Mouse (Mus musculus) CH12.LX (cell line): Measurements from ENCODE around the gene Slc19a2. TPM values are rescaled to one million over a fixed set of nuclear protein-coding genes. Genes with fewer than 3 reads are reported as not detected.

Experiments
- DNase-seq: peaks from one replicate; pipeline ENCODE4 v3.0.0-alpha.2; 2013; ENCODE audit errors: extremely low read depth
- H3K27ac ChIP-seq: 2 replicates; pipeline ENCODE4 v1.5.1; 2012; ENCODE audit warnings: low read depth, mild to moderate bottlenecking, control low read depth, moderate library complexity; ENCODE audit not compliant: insufficient read depth
- H3K27me3 ChIP-seq: replicated peaks from 2 replicates; pipeline ENCODE3; 2012; ENCODE audit warnings: inconsistent platforms
- H3K36me3 ChIP-seq, 2 experiments: replicated peaks in 1 of 2; 2 replicates each; pipeline versions ENCODE3 to v1.6.1; 2012; ENCODE audit warnings: inconsistent platforms in 1 of 2, low read length in 1 of 2, mild to moderate bottlenecking in 1 of 2, mixed read lengths in 1 of 2, moderate library complexity in 1 of 2; ENCODE audit not compliant: control insufficient read depth in 1 of 2, insufficient read depth in 1 of 2
- H3K4me1 ChIP-seq, 2 experiments: 2 replicates each; pipeline ENCODE4 v1.6.1; 2012; ENCODE audit warnings: inconsistent platforms in 1 of 2, moderate library complexity in 1 of 2; ENCODE audit not compliant: insufficient read depth in 2 of 2, control insufficient read depth in 1 of 2
- H3K4me2 ChIP-seq: 2 replicates; pipeline ENCODE4 v1.6.1; 2012; ENCODE audit warnings: low read depth, mild to moderate bottlenecking, control low read depth; ENCODE audit not compliant: poor library complexity, insufficient read depth, severe bottlenecking
- H3K4me3 ChIP-seq, 3 experiments: fragments of 150-350 bp in 1 of 3; sonication (generic) in 1 of 3; replicated peaks in 1 of 3; 2 replicates each; pipeline versions ENCODE3 to v1.5.1; 2011 to 2012; ENCODE audit warnings: low read depth in 2 of 3, low read length in 2 of 3, mild to moderate bottlenecking in 2 of 3, moderate library complexity in 2 of 3, control low read depth in 1 of 3, improper control_type of control experiment in 1 of 3, inconsistent platforms in 1 of 3, mixed read lengths in 1 of 3; ENCODE audit not compliant: poor library complexity in 1 of 3
- H3K79me2 ChIP-seq: replicated peaks from 2 replicates; pipeline ENCODE4 v1.6.1; 2012; ENCODE audit warnings: mild to moderate bottlenecking, moderate library complexity; ENCODE audit not compliant: control insufficient read depth, poor library complexity, insufficient read depth, severe bottlenecking; ENCODE audit errors: extremely low read depth
- H3K9ac ChIP-seq: 2 replicates; pipeline ENCODE4 v1.6.1; 2012; ENCODE audit warnings: low read depth, mild to moderate bottlenecking, control low read depth, moderate library complexity; ENCODE audit not compliant: insufficient read depth
- H3K9me3 ChIP-seq: replicated peaks from 2 replicates; pipeline ENCODE3; 2012; ENCODE audit warnings: low read length, inconsistent platforms, mixed read lengths
- BHLHE40 ChIP-seq: IDR thresholded peaks from 2 replicates; pipeline ENCODE4 v1.6.1; 2011; ENCODE audit warnings: mild to moderate bottlenecking, low read depth, low read length, improper control_type of control experiment
- CHD1 ChIP-seq: IDR thresholded peaks from 2 replicates; pipeline ENCODE4 v1.6.1; 2012; ENCODE audit warnings: low read depth, low read length, improper control_type of control experiment, inconsistent platforms
- CHD2 ChIP-seq: IDR thresholded peaks from 2 replicates; pipeline ENCODE4 v1.6.1; 2011; ENCODE audit warnings: low read length, improper control_type of control experiment
- CTCF ChIP-seq, 2 experiments: IDR thresholded peaks in 1 of 2; conservative IDR thresholded peaks in 1 of 2; 2 replicates each; pipeline ENCODE4 v1.5.1; 2011 to 2012; ENCODE audit warnings: low read depth in 2 of 2, low read length in 2 of 2, improper control_type of control experiment in 1 of 2, inconsistent platforms in 1 of 2, mild to moderate bottlenecking in 1 of 2, moderate library complexity in 1 of 2
- E2F4 ChIP-seq: IDR thresholded peaks from 2 replicates; pipeline ENCODE4 v1.6.1; 2011; ENCODE audit warnings: low read depth, low read length, improper control_type of control experiment; ENCODE audit not compliant: insufficient replicate concordance
- ELF1 ChIP-seq: IDR thresholded peaks from 2 replicates; pipeline ENCODE4 v1.6.1; 2014; ENCODE audit warnings: low read depth, mild to moderate bottlenecking, inconsistent platforms, low read length, improper control_type of control experiment
- GABPA ChIP-seq: IDR thresholded peaks from 2 replicates; pipeline ENCODE4 v1.6.1; 2012; ENCODE audit warnings: low read depth, low read length, improper control_type of control experiment, inconsistent platforms; ENCODE audit not compliant: insufficient replicate concordance
- HCFC1 ChIP-seq: IDR thresholded peaks from 2 replicates; pipeline ENCODE4 v1.6.1; 2012; ENCODE audit warnings: low read depth, mild to moderate bottlenecking, inconsistent platforms, low read length, improper control_type of control experiment
- IRF4 ChIP-seq: IDR thresholded peaks from 2 replicates; pipeline ENCODE4 v1.6.1; 2014; ENCODE audit warnings: low read depth, mild to moderate bottlenecking, inconsistent platforms, low read length, improper control_type of control experiment
- JUN ChIP-seq: IDR thresholded peaks from 2 replicates; pipeline ENCODE4 v1.6.1; 2011; ENCODE audit warnings: low read depth, mild to moderate bottlenecking, low read length, improper control_type of control experiment, moderate library complexity; ENCODE audit not compliant: insufficient read depth
- JUND ChIP-seq: conservative IDR thresholded peaks from 2 replicates; pipeline ENCODE4 v1.6.1; 2011; ENCODE audit warnings: low read depth, low read length, improper control_type of control experiment
- MAZ ChIP-seq: IDR thresholded peaks from 2 replicates; pipeline ENCODE4 v1.6.1; 2012; ENCODE audit warnings: low read depth, mild to moderate bottlenecking, inconsistent platforms, low read length, improper control_type of control experiment, moderate library complexity
- MEF2A ChIP-seq: IDR thresholded peaks from 2 replicates; pipeline ENCODE4 v1.6.1; 2014; ENCODE audit warnings: low read depth, mild to moderate bottlenecking, inconsistent platforms, low read length, improper control_type of control experiment, borderline replicate concordance
- MXI1 ChIP-seq: IDR thresholded peaks from 2 replicates; pipeline ENCODE4 v1.6.1; 2011; ENCODE audit warnings: mild to moderate bottlenecking, low read depth, low read length, improper control_type of control experiment
- NELFE ChIP-seq: IDR thresholded peaks from 2 replicates; pipeline ENCODE4 v1.6.1; 2011; ENCODE audit warnings: low read depth, low read length, improper control_type of control experiment
- NRF1 ChIP-seq: IDR thresholded peaks from 2 replicates; pipeline ENCODE4 v1.6.1; 2014; ENCODE audit warnings: low read depth, mild to moderate bottlenecking, inconsistent platforms, low read length, improper control_type of control experiment, moderate library complexity
- POLR2A ChIP-seq: IDR thresholded peaks from 2 replicates; pipeline ENCODE4 v1.6.1; 2011; ENCODE audit warnings: low read depth, mild to moderate bottlenecking, improper control_type of control experiment, low read length
- RCOR1 ChIP-seq: conservative IDR thresholded peaks from 2 replicates; pipeline ENCODE4 v1.6.1; 2012; ENCODE audit warnings: low read depth, mild to moderate bottlenecking, inconsistent platforms, low read length, improper control_type of control experiment
- SIN3A ChIP-seq: IDR thresholded peaks from 2 replicates; pipeline ENCODE4 v1.6.1; 2012; ENCODE audit warnings: low read length, improper control_type of control experiment, inconsistent platforms
- TBP ChIP-seq: conservative IDR thresholded peaks from 2 replicates; pipeline ENCODE4 v1.6.1; 2011; ENCODE audit warnings: low read depth, low read length, improper control_type of control experiment
- TCF12 ChIP-seq: IDR thresholded peaks from 2 replicates; pipeline ENCODE4 v1.6.1; 2014; ENCODE audit warnings: low read depth, mild to moderate bottlenecking, inconsistent platforms, low read length, improper control_type of control experiment
- UBTF ChIP-seq: IDR thresholded peaks from 2 replicates; pipeline ENCODE4 v1.6.1; 2012; ENCODE audit warnings: low read depth, mild to moderate bottlenecking, inconsistent platforms, low read length, improper control_type of control experiment, moderate library complexity
- USF2 ChIP-seq: conservative IDR thresholded peaks from 2 replicates; pipeline ENCODE4 v1.6.1; 2011; ENCODE audit warnings: low read depth, low read length, improper control_type of control experiment
- ZC3H11A ChIP-seq: IDR thresholded peaks from 2 replicates; pipeline ENCODE4 v1.6.1; 2012; ENCODE audit warnings: low read depth, mild to moderate bottlenecking, inconsistent platforms, low read length, improper control_type of control experiment
- ZMIZ1 ChIP-seq: IDR thresholded peaks from 2 replicates; pipeline ENCODE4 v1.6.1; 2012; ENCODE audit warnings: low read depth, mild to moderate bottlenecking, inconsistent platforms, low read length, improper control_type of control experiment
- dilution Hi-C: fragments of 300-500 bp; cut with MboI; formaldehyde crosslinking; loops from 2 replicates; pipeline ENCODE4 v1.14.3; 2020; ENCODE audit warnings: low sequenced_read_pairs; ENCODE audit not compliant: extremely low pct_unique_long_range_greater_than_20kb, extremely low pct_ligation_motif_present
- in situ Hi-C: fragments of 300-500 bp; cut with MboI; formaldehyde crosslinking; loops from 3 replicates; pipeline ENCODE4 v1.14.3; 2019; ENCODE audit warnings: low sequenced_read_pairs, low pct_ligation_motif_present, low pct_unique_long_range_greater_than_20kb, mixed read lengths
- polyA plus RNA-seq: library from polyadenylated mRNA; unstranded; fragments of >175 nt; gene quantifications from 2 replicates; pipeline ENCODE4 v1.2.1, GENCODE M21; 2012; ENCODE audit warnings: low read depth; ENCODE audit not compliant: insufficient read length
- total RNA-seq, 2 experiments: library from RNA; depleted of rRNA; stranded (reverse); fragments of 300-350 nt in 1 of 2; fragments of >200 nt in 1 of 2; gene quantifications; 2 replicates each; pipeline ENCODE4 v1.2.3; 2012 to 2014

Slc19a2 gene
- total and polyA plus RNA-seq, 3 experiments = 11.6 to 28.4 (median 16.8) TPM

DNA sequence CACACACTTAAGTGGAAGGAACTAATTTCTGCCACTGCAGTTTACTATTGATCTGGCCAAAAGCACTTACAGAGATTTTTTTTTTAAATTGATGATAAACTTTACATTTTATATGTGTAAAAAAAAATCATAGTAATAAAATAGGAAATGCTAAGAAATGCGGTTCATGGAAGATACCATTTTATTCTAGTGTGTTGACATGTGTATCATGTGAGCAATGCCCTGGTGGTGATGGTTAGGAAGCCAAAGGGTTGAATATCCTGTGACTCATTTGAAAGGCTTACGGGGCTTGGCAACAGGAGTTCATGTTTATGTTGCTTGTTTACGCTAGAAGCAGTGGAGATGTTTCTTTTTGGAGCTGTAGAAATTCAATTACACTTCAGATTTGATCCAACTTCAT lies 27.7 kb downstream of the Slc19a2 start:
- Histone ChIP-seq H3K79me2 (0 out of 2 replicates have a peak, but pooled peaks cover 2% of the 10 kb centered on the region), H3K9ac (no peak overlapping the region), H3K36me3 (peaks cover 4 to 12% of the 10 kb centered on the region in 2 experiments), H3K27me3 (no peaks in the 10 kb centered on the region), H3K4me2 (no peak overlapping the region), H3K4me1 (no peaks in the 10 kb centered on the region; a peak in 1 of 4 replicates), H3K4me3 (peak overlapping the region in 1 of 3 experiments; percentile 72), H3K27ac (no peak overlapping the region)
- dilution Hi-C loops (no loop called here), in situ Hi-C loops (no loop called here)
- DNase-seq = peak; percentile 47
- TF ChIP-seq TBP = no peak
- TF ChIP-seq MEF2A = no peak
- TF ChIP-seq CHD2 = no peak
- TF ChIP-seq USF2 = no peak
- no peak for TF ChIP-seq BHLHE40
- no peak for TF ChIP-seq ZC3H11A
- TF ChIP-seq CHD1 = no peak
- no peak for TF ChIP-seq HCFC1
- TF ChIP-seq JUND = no peak
- TF ChIP-seq TCF12 = no peak
- TF ChIP-seq NRF1 = no peak
- no peak for TF ChIP-seq ELF1
- TF ChIP-seq IRF4 = no peak
- TF ChIP-seq SIN3A = no peak
- TF ChIP-seq JUN = no peak
- TF ChIP-seq, all 38 proteins: peak for 0
- H3K9me3 ChIP-seq = no peaks in the 10 kb centered on the region

DNA sequence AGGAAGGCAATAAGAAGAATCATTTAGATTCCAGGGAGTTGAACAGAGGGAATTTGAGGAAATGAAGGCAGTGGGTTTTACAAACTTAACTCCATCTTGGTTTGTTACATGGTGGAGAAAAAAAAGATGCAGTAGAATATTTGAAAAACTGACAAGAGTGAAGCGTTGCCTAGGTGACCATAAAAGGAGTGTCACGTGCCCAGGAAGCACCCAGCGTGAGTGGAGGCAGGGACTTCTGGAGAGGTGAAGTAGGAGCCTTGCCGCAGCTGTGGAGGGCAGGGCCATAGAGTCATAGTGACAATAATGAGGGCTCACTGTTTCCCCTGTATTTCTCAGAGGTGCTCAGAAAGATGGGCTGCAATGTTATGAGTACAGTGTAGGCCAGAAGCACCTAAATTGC lies 30.5 kb downstream of the Slc19a2 start:
- no peak overlapping the region for H3K4me2 ChIP-seq
- H3K9ac ChIP-seq = no peak overlapping the region
- in situ Hi-C loops = no loop called here

More for the DNA sequence above, 30.5 kb downstream of the Slc19a2 start:
- Histone ChIP-seq H3K79me2 (0 out of 2 replicates have a peak, but pooled peaks cover 2% of the 10 kb centered on the region), H3K4me1 (no peaks in the 10 kb centered on the region; a peak in 1 of 4 replicates), H3K27me3 (no peaks in the 10 kb centered on the region), H3K27ac (no peak overlapping the region), H3K36me3 (peaks cover 7 to 27% of the 10 kb centered on the region in 2 experiments), H3K9me3 (no peaks in the 10 kb centered on the region), H3K4me3 (no peak overlapping the region)
- DNase-seq = no peak
- no peak for TF ChIP-seq CTCF (conservative IDR thresholded peaks at IDR 0.05 in 1 of 2, IDR thresholded peaks at IDR 0.05 in 1 of 2; ENCODE audit: low read depth in 2 of 2, low read length in 2 of 2)
- no peak for TF ChIP-seq JUN
- TF ChIP-seq GABPA = no peak
- no peak for TF ChIP-seq POLR2A
- TF ChIP-seq NELFE = no peak
- no peak for TF ChIP-seq MXI1
- no peak for TF ChIP-seq TCF12
- TF ChIP-seq IRF4 = no peak
- TF ChIP-seq HCFC1 = no peak
- TF ChIP-seq MAZ = no peak
- no peak for TF ChIP-seq BHLHE40
- TF ChIP-seq RCOR1 = no peak
- TF ChIP-seq ZMIZ1 = no peak
- TF ChIP-seq CHD1 = no peak
- TF ChIP-seq USF2 = no peak
- no peak for TF ChIP-seq JUND
- TF ChIP-seq UBTF = no peak
- no peak for TF ChIP-seq SIN3A
- TF ChIP-seq E2F4 = no peak
- dilution Hi-C loops = no loop called here
